Mouse (Mus musculus): Measurements from ENCODE around the gene Sirt4.

DNA sequence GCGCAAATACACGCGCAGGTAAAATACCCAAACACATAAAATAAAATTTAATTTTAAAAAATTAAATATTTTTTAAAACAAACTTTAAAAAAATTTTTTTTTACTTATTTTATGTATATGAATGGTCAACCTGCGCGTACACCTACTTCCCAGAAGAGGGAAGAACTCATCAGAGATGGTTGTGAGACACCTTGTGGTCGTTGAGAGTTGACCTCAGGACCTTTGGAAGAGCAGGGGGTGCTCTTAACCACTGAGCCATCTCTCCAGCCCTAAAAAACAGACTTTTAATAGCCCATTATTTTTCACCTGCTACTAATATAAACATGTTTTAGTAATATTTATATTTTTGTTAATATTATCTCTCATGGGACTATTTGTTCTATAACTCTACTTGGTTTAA, 1.1 kb downstream of the Sirt4 start:
- TF ChIP-seq CTCF (IDR thresholded peaks at IDR 0.05; ENCODE audit: insufficient read depth, low read depth, low read length) (no peak), POLR2A (IDR thresholded peaks at IDR 0.05; ENCODE audit: insufficient read depth, low read depth, low read length) (no peak)

Data from olfactory bulb, adult 2 months (tissue).